Mouse (Mus musculus): ENCODE results near the gene Gm12830. TPM values are rescaled to one million over a fixed set of nuclear protein-coding genes. Genes with fewer than 3 reads are reported as not detected.

Gene Gm12830
- total RNA-seq, 2 experiments from 2014 or later, result not detected

Other genes starting within 250 kb of the Gm12830 start
- gene Foxd2, start 87.2 kb downstream of the Gm12830 start, total RNA-seq (2021), result under 1 TPM; 0.27 to 0.39 TPM
- not detected for gene Foxe3, start 104.3 kb downstream of the Gm12830 start, total RNA-seq (2021)
- 10 to 100 TPM; 84.5 to 84.8 TPM for gene Cmpk1, start 165.5 kb downstream of the Gm12830 start, total RNA-seq (2021)
- gene Stil, start 178.4 kb downstream of the Gm12830 start, total RNA-seq (2021), result under 1 TPM; 0.52 to 1.00 TPM
- gene Tal1, start 234.7 kb downstream of the Gm12830 start, total RNA-seq (2021), result 1 to 10 TPM; 1.6 to 2.2 TPM